In genomic region chr14:114374847-114375246, GRCm38 (mm10) we compare ENCODE assay signal across 22 mouse cellular contexts.
DNase-seq lines count a peak whose midpoint lies in the region; TF ChIP-seq lines count a peak whose summit lies in the region.
"Had no signal": no experiment of that assay in that cellular context is flagged by ENCODE, and none has a peak within 500 bp of the region (broad histone marks: within the 10 kb centered on the region; RNA-seq: fewer than 3 reads in every experiment).

No protein-coding gene starts in this region.

- no peak for TF ChIP-seq CTCF in MEL (IDR thresholded peaks at IDR 0.05 in 2 of 3, conservative IDR thresholded peaks at IDR 0.05 in 1 of 3; ENCODE audit: control insufficient read depth in 1 of 3, insufficient read depth in 1 of 3, low read depth in 2 of 3, low read length in 3 of 3, poor library complexity in 1 of 3, severe bottlenecking in 1 of 3)

- H3K27me3 ChIP-seq in MEL (ENCODE audit: control insufficient read depth in 1 of 2, insufficient read depth in 2 of 2, low read length in 2 of 2), result no peaks in the 10 kb centered on the region
- H3K27me3 ChIP-seq: CH12.LX, Patski had no signal

- no peak overlapping the region for H3K9ac ChIP-seq in MEL (ENCODE audit: control insufficient read depth, low read depth, low read length, poor library complexity, severe bottlenecking)

- H3K79me2 ChIP-seq in MEL (ENCODE audit: control insufficient read depth, insufficient read depth, low read length, poor library complexity), result no peaks in the 10 kb centered on the region

- no peak overlapping the region for H3K27ac ChIP-seq in MEL (ENCODE audit: control insufficient read depth, low read depth, low read length)

- TF ChIP-seq POLR2A in MEL (IDR thresholded peaks at IDR 0.05; ENCODE audit: control insufficient read depth in 1 of 2, insufficient read depth in 1 of 2, low read depth in 1 of 2, low read length in 2 of 2, poor library complexity in 1 of 2), result no peak

- no peak overlapping the region for H3K4me3 ChIP-seq in MEL (ENCODE audit: control insufficient read depth in 1 of 2, insufficient read depth in 1 of 2, low read depth in 2 of 2, low read length in 2 of 2)

- no peaks in the 10 kb centered on the region for H3K36me3 ChIP-seq in MEL (ENCODE audit: control insufficient read depth in 1 of 2, insufficient read depth in 2 of 2, low read length in 2 of 2)
- H3K36me3 ChIP-seq: G1E had no signal

- peak; percentile 72 to 74 for TF ChIP-seq EP300 in MEL (IDR thresholded peaks at IDR 0.05; ENCODE audit: low read depth in 1 of 2, low read length in 2 of 2)

- DNase-seq in A20 (ENCODE audit: low read depth, low spot score), result peak; percentile 21
- DNase-seq in MEL (ENCODE audit: low read depth, low spot score), result peak; percentile 78
- DNase-seq in MEL-GATA-1-ER (ENCODE audit: extremely low read depth, low read depth), result peak; percentile 94
- no peak for DNase-seq in gastrocnemius, postnatal 25 days
- no peak for DNase-seq in layer of hippocampus, adult 8-10 months (ENCODE audit: low spot score in 2 of 2)
- DNase-seq in thymus, postnatal 25 days, result no peak
- DNase-seq: adrenal gland, adult 2 months; adrenal gland, adult 8-10 months; adrenal gland, postnatal 10 days; adrenal gland, postnatal 14 days; adrenal gland, postnatal 25 days; adrenal gland, postnatal 36 days; B cell, adult 2 months; cerebellum, adult 11 months; cerebellum, adult 11-12 months; cerebellum, adult 18-20 months; cerebellum, adult 2 months; cerebellum, adult 8-10 months; cerebellum, adult 9-10 months had no signal

- no peaks in the 10 kb centered on the region for H3K9me3 ChIP-seq in MEL (replicated peaks; ENCODE audit: insufficient read depth, low read length)

- no peak for TF ChIP-seq RAD21 in MEL (IDR thresholded peaks at IDR 0.05; ENCODE audit: low read depth, low read length)

- no peaks in the 10 kb centered on the region; a peak in 1 of 4 replicates for H3K4me1 ChIP-seq in MEL (ENCODE audit: control insufficient read depth in 1 of 2, insufficient read depth in 2 of 2, low read length in 2 of 2)

TF ChIP-seq in MEL, 35 proteins besides CTCF, POLR2A, EP300 and RAD21:
- TF ChIP-seq MXI1 (IDR thresholded peaks at IDR 0.05; ENCODE audit: low read depth, low read length) (no peak; the same call in 1 of the 2 replicates), ETS1 (IDR thresholded peaks at IDR 0.05; ENCODE audit: low read depth, low read length) (peak; percentile 85), RCOR1 (IDR thresholded peaks at IDR 0.05; ENCODE audit: low read depth, low read length) (peak; percentile 61; the same call in 1 of the 2 replicates), KAT2A (conservative IDR thresholded peaks at IDR 0.05; ENCODE audit: low read depth, low read length) (0 out of 2 replicates have a peak, but pooled peaks have one; percentile 27), MYC (IDR thresholded peaks at IDR 0.05; ENCODE audit: low read depth, low read length) (no peak), ZKSCAN1 (IDR thresholded peaks at IDR 0.05; ENCODE audit: low read depth, low read length) (no peak), POLR2AphosphoS5 (IDR thresholded peaks at IDR 0.05; ENCODE audit: borderline replicate concordance, low read depth, low read length) (no peak), TCF12 (IDR thresholded peaks at IDR 0.05; ENCODE audit: low read depth, low read length) (peak; percentile 74), MEF2A (IDR thresholded peaks at IDR 0.05; ENCODE audit: extremely low read depth, insufficient replicate concordance, low read depth, low read length, poor library complexity, severe bottlenecking) (no peak), GABPA (IDR thresholded peaks at IDR 0.05; ENCODE audit: low read depth, low read length) (no peak), GATA1 (IDR thresholded peaks at IDR 0.05; ENCODE audit: low read depth, low read length) (no peak), NELFE (IDR thresholded peaks at IDR 0.05; ENCODE audit: low read depth, low read length) (no peak), BHLHE40 (IDR thresholded peaks at IDR 0.05; ENCODE audit: borderline replicate concordance, low read depth, low read length) (no peak), ZC3H11A (IDR thresholded peaks at IDR 0.05; ENCODE audit: low read depth, low read length) (no peak), HCFC1 (IDR thresholded peaks at IDR 0.05; ENCODE audit: low read depth, low read length) (no peak), MAFK (IDR thresholded peaks at IDR 0.05; ENCODE audit: borderline replicate concordance, low read depth, low read length) (no peak), SIN3A (IDR thresholded peaks at IDR 0.05; ENCODE audit: low read length) (no peak; the same call in 1 of the 2 replicates), NRF1 (IDR thresholded peaks at IDR 0.05; ENCODE audit: insufficient read depth, low read depth, low read length, poor library complexity, severe bottlenecking) (no peak), CHD1 (IDR thresholded peaks at IDR 0.05; ENCODE audit: low read depth, low read length) (no peak)
TF ChIP-seq in MEL: peak in this region for 4.

Comparison
In these comparisons a context has a peak if more than half of its experiments do, and no peak if none do; other contexts are left out.
1. DNase-seq: peak in A20 (single experiment), MEL (single experiment) and MEL-GATA-1-ER (single experiment); none in gastrocnemius, postnatal 25 days (single experiment), layer of hippocampus, adult 8-10 months (0 of 2) and thymus, postnatal 25 days (single experiment).